ENCODE assay signal across 10 mouse cellular contexts in the genomic region with DNA sequence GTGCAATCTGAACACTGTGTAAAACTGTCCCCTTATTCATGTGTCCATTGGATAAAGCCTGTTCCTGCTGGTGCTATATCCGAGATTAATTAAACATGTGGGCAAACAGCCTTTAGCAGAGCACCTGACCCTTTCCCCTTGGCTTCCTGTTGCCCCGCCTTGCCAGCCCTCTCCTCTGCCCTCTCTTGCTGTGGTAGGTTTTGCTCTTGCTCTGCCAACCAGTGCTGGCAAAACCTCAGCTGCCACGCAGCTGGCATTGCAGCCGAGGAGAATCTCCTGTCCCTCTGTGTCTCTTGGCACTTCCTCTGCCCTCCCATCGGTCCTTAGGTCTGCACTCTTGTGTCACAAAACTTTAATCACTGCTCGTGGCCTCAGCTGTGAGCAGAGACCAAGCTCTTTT.
DNase-seq lines count a peak whose midpoint lies in the region; ATAC-seq and TF ChIP-seq lines count a peak whose summit lies in the region.
"Had no signal": no experiment of that assay in that cellular context is flagged by ENCODE, and none has a peak within 500 bp of the region (broad histone marks: within the 10 kb centered on the region; RNA-seq: fewer than 3 reads in every experiment).

No protein-coding gene starts in this region.

- H3K9ac ChIP-seq in lung, postnatal 0 days (replicated peaks; ENCODE audit: low read depth) = no peak overlapping the region
- no peak overlapping the region for H3K9ac ChIP-seq in stomach, embryonic 16.5 days (ENCODE audit: low read length)
- H3K9ac ChIP-seq: embryonic facial prominence, embryonic 13.5 days had no signal

- H3K36me3 ChIP-seq in lung, postnatal 0 days (ENCODE audit: insufficient read depth, low read length) = no peaks in the 10 kb centered on the region
- no peaks in the 10 kb centered on the region for H3K36me3 ChIP-seq in stomach, embryonic 16.5 days (ENCODE audit: control insufficient read depth, insufficient read depth, low read length)
- H3K36me3 ChIP-seq: embryonic facial prominence, embryonic 13.5 days had no signal

- 9% methylated on average over 6 of the region's 6 CpGs for WGBS in cerebellum, adult 2 months
- 19% methylated on average over 6 of the region's 6 CpGs for WGBS in lung, postnatal 0 days
- WGBS in lung, adult 2 months = 10% methylated on average over 6 of the region's 6 CpGs
- WGBS in stomach, embryonic 16.5 days = 42% methylated on average over 6 of the region's 6 CpGs

- H3K27ac ChIP-seq in cerebellum, adult 2 months (ENCODE audit: insufficient read depth, low read length) = no peak overlapping the region
- H3K27ac ChIP-seq in lung, postnatal 0 days (ENCODE audit: low read length) = no peak overlapping the region
- peak overlapping the region; percentile 10; the same call in 1 of the 2 replicates for H3K27ac ChIP-seq in stomach, embryonic 16.5 days (ENCODE audit: low read length)
- H3K27ac ChIP-seq: embryonic facial prominence, embryonic 13.5 days had no signal

- peak; percentile 53 for ATAC-seq in lung, postnatal 0 days
- no peak for ATAC-seq in stomach, embryonic 16.5 days (ENCODE audit: insufficient read depth, low FRiP score)
- ATAC-seq: Patski had no signal

- no peak overlapping the region for H3K4me3 ChIP-seq in cerebellum, adult 2 months (replicated peaks; ENCODE audit: insufficient read depth, low read depth, low read length)
- H3K4me3 ChIP-seq in lung, postnatal 0 days (ENCODE audit: low read depth, low read length) = no peak overlapping the region
- no peak overlapping the region for H3K4me3 ChIP-seq in lung, adult 2 months (replicated peaks; ENCODE audit: extremely low read depth, low read depth, low read length)
- H3K4me3 ChIP-seq in stomach, embryonic 16.5 days (replicated peaks; ENCODE audit: low read length) = no peak overlapping the region
- H3K4me3 ChIP-seq: embryonic facial prominence, embryonic 13.5 days had no signal

- no peaks in the 10 kb centered on the region for H3K4me1 ChIP-seq in cerebellum, adult 2 months (ENCODE audit: control insufficient read depth, insufficient read depth, low read length)
- H3K4me1 ChIP-seq in lung, postnatal 0 days (ENCODE audit: insufficient read depth, low read depth, low read length) = no peaks in the 10 kb centered on the region
- peaks cover 3% of the 10 kb centered on the region for H3K4me1 ChIP-seq in lung, adult 2 months (ENCODE audit: control insufficient read depth, insufficient read depth, low read length)
- H3K4me1 ChIP-seq in stomach, embryonic 16.5 days (ENCODE audit: control insufficient read depth, insufficient read depth, low read length) = 0 out of 2 replicates have a peak, but pooled peaks cover 6% of the 10 kb centered on the region

- no peaks in the 10 kb centered on the region for H3K27me3 ChIP-seq in cerebellum, adult 2 months (ENCODE audit: control insufficient read depth, insufficient read depth, low read length)
- H3K27me3 ChIP-seq in lung, postnatal 0 days (replicated peaks; ENCODE audit: insufficient read depth, low read length) = no peaks in the 10 kb centered on the region
- H3K27me3 ChIP-seq in stomach, embryonic 16.5 days (ENCODE audit: control insufficient read depth, insufficient read depth, low read length) = no peaks in the 10 kb centered on the region
- H3K27me3 ChIP-seq: embryonic facial prominence, embryonic 13.5 days; Patski had no signal

- no peak for TF ChIP-seq EP300 in lung, postnatal 0 days (IDR thresholded peaks at IDR 0.05)

- peak; percentile 76 to 83 for DNase-seq in cerebellum, postnatal 10 days
- no peak for DNase-seq in cerebellum, adult 2 months
- DNase-seq in lung, postnatal 0 days (ENCODE audit: low spot score) = peak; percentile 20
- no peak for DNase-seq in lung, adult 2 months
- peak; percentile 81 for DNase-seq in kidney, adult 9 months
- DNase-seq in frontal cortex, postnatal 10 days (ENCODE audit: low spot score in 2 of 2) = no peak
- DNase-seq in spleen, postnatal 4 days (ENCODE audit: low spot score in 2 of 2) = no peak

- H3K4me2 ChIP-seq in lung, postnatal 0 days (replicated peaks; ENCODE audit: low read depth, low read length) = no peak overlapping the region
- H3K4me2 ChIP-seq in stomach, embryonic 16.5 days (ENCODE audit: low read depth, low read length) = no peak overlapping the region
- H3K4me2 ChIP-seq: embryonic facial prominence, embryonic 13.5 days had no signal

- no peaks in the 10 kb centered on the region for H3K9me3 ChIP-seq in lung, postnatal 0 days (ENCODE audit: low read length)
- no peaks in the 10 kb centered on the region for H3K9me3 ChIP-seq in stomach, embryonic 16.5 days (replicated peaks; ENCODE audit: control insufficient read depth, low read length)
- H3K9me3 ChIP-seq: embryonic facial prominence, embryonic 13.5 days had no signal

- no peak for TF ChIP-seq POLR2A in cerebellum, adult 2 months (IDR thresholded peaks at IDR 0.05; ENCODE audit: borderline replicate concordance, insufficient read depth, low read length)
- TF ChIP-seq POLR2A in lung, adult 2 months (IDR thresholded peaks at IDR 0.05; ENCODE audit: borderline replicate concordance, extremely low read depth, low read depth, low read length) = no peak

- TF ChIP-seq CTCF in cerebellum, adult 2 months (IDR thresholded peaks at IDR 0.05; ENCODE audit: borderline replicate concordance, insufficient read depth, low read depth, low read length) = no peak
- no peak for TF ChIP-seq CTCF in lung, postnatal 0 days (IDR thresholded peaks at IDR 0.05)
- TF ChIP-seq CTCF in lung, adult 2 months (IDR thresholded peaks at IDR 0.05; ENCODE audit: insufficient read depth, low read length) = no peak

Comparison
In these comparisons a context has a peak if more than half of its experiments do, and no peak if none do; other contexts are left out.
1. DNase-seq: peak in cerebellum, postnatal 10 days (2 of 2), lung, postnatal 0 days (single experiment) and kidney, adult 9 months (single experiment); none in cerebellum, adult 2 months (0 of 2), lung, adult 2 months (single experiment), frontal cortex, postnatal 10 days (0 of 2) and spleen, postnatal 4 days (0 of 2).